In the genomic region with DNA sequence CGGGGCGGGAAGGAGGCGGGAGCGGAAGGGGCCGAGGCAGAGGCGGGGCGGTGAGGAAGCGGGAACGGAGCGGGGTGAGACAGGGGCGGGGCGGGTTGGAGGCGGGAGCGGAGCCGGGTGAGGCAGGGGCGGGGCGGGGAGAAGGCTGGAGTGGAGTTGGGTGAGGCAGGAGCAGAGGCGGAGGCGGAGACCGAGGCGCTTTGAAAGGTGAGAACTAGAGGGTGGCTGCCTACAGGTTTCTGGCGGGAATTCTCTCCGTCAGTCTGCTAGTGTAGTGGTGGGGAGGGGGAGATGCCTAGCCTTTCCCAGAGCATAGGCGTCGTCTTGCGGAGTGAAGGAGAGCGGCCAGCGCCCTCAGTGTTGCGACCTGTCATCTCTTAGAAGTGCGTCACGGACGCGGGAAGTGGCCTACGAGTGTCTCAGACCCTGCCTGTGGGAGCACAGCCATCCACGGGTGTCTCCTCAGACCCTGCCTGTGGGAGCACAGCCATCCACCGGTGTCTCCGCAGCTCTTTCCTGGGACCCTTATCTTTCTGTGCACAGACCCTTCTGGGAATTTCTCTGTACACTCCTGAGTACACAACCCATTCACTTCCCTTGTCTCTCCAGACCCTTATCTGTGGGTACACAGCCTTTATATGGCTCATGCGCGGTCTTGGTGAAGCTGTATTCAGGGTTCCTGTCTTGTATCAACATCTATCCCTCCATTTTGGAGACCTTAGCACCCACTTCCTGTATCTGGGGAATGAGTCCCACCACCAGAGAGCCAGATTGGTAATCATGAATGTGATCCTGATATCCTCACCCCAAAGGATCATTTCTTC, we compare ENCODE assay signal across 8 mouse cellular contexts. TPM values are rescaled to one million over a fixed set of nuclear protein-coding genes. Genes with fewer than 3 reads are reported as not detected.
A peak's percentile ranks its signal among the peaks of the same experiment; 100 is the strongest.
DNase-seq lines count a peak whose midpoint lies in the region; ATAC-seq lines count a peak whose summit lies in the region.

Ccdc82 (plus strand) TSS at position 141 of the 824 bp plus-strand sequence.

- peak within 1 kb of the TSS; percentile 94 for H3K4me2 ChIP-seq in heart, embryonic 13.5 days
- peak within 1 kb of the TSS; percentile 93 for H3K4me2 ChIP-seq in liver, embryonic 13.5 days
- peak within 1 kb of the TSS; percentile 87 for H3K4me2 ChIP-seq in stomach, embryonic 16.5 days (ENCODE audit: low read depth, low read length)

- peaks cover 25% of the 10 kb centered on the region for H3K4me1 ChIP-seq in heart, embryonic 13.5 days
- peaks cover 32% of the 10 kb centered on the region for H3K4me1 ChIP-seq in liver, embryonic 13.5 days (replicated peaks)
- peaks cover 18% of the 10 kb centered on the region for H3K4me1 ChIP-seq in stomach, embryonic 16.5 days (ENCODE audit: control insufficient read depth, insufficient read depth, low read length)

- peak within 1 kb of the TSS; percentile 73 for H3K4me3 ChIP-seq in heart, embryonic 13.5 days
- peak within 1 kb of the TSS; percentile 77 for H3K4me3 ChIP-seq in liver, embryonic 13.5 days (replicated peaks)
- peak within 1 kb of the TSS; percentile 72 for H3K4me3 ChIP-seq in stomach, embryonic 16.5 days (replicated peaks; ENCODE audit: low read length)

- peaks cover 1% of the 10 kb centered on the region; the same call in 1 of the 2 replicates for H3K36me3 ChIP-seq in heart, embryonic 13.5 days
- no peaks in the 10 kb centered on the region for H3K36me3 ChIP-seq in liver, embryonic 13.5 days
- no peaks in the 10 kb centered on the region for H3K36me3 ChIP-seq in stomach, embryonic 16.5 days (ENCODE audit: control insufficient read depth, insufficient read depth, low read length)

- 1% methylated on average over 29 of the region's 39 CpGs for WGBS in heart, embryonic 13.5 days
- under 1% methylated on average over 36 of the region's 39 CpGs for WGBS in liver, embryonic 13.5 days (ENCODE audit: insufficient replicate concordance)
- 2% methylated on average over 31 of the region's 39 CpGs for WGBS in stomach, embryonic 16.5 days

- peak within 1 kb of the TSS; percentile 90 for H3K9ac ChIP-seq in heart, embryonic 13.5 days
- peak within 1 kb of the TSS; percentile 83 for H3K9ac ChIP-seq in liver, embryonic 13.5 days
- peak within 1 kb of the TSS; percentile 89 for H3K9ac ChIP-seq in stomach, embryonic 16.5 days (ENCODE audit: low read length)

- peak within 1 kb of the TSS; percentile 85 for H3K27ac ChIP-seq in heart, embryonic 13.5 days (replicated peaks)
- peak within 1 kb of the TSS; percentile 90 for H3K27ac ChIP-seq in liver, embryonic 13.5 days
- peak within 1 kb of the TSS; percentile 89 for H3K27ac ChIP-seq in stomach, embryonic 16.5 days (ENCODE audit: low read length)

- no peaks in the 10 kb centered on the region for H3K27me3 ChIP-seq in heart, embryonic 13.5 days (replicated peaks)
- H3K27me3 ChIP-seq in liver, embryonic 13.5 days = no peaks in the 10 kb centered on the region
- H3K27me3 ChIP-seq in stomach, embryonic 16.5 days (ENCODE audit: control insufficient read depth, insufficient read depth, low read length) = no peaks in the 10 kb centered on the region

- peak; percentile 94 for DNase-seq in CD4-positive helper T cell, adult 2 months (ENCODE audit: low read depth, low spot score)
- peak; percentile 73 for DNase-seq in brain, embryonic 18.5 days (ENCODE audit: low read depth, low spot score)
- peak; percentile 94 for DNase-seq in kidney, postnatal 14 days
- peak; percentile 83 for DNase-seq in liver, embryonic 13.5 days
- peak; percentile 92 for DNase-seq in neural tube, embryonic 10.5 days (ENCODE audit: extremely low spot score, low spot score)

- H3K9me3 ChIP-seq in heart, embryonic 13.5 days = no peaks in the 10 kb centered on the region
- no peaks in the 10 kb centered on the region for H3K9me3 ChIP-seq in liver, embryonic 13.5 days (replicated peaks)
- H3K9me3 ChIP-seq in stomach, embryonic 16.5 days (replicated peaks; ENCODE audit: control insufficient read depth, low read length) = no peaks in the 10 kb centered on the region

- peak; percentile 99 for ATAC-seq in erythroid progenitor cell, adult 5-6 weeks (replicated peaks; ENCODE audit: low FRiP score, poor library complexity, severe bottlenecking)
- ATAC-seq in heart, embryonic 13.5 days (ENCODE audit: extremely low read depth, insufficient number of reproducible peaks, low FRiP score, low TSS enrichment) = peak; percentile 97
- ATAC-seq in liver, embryonic 13.5 days (ENCODE audit: low read depth) = peak; percentile 97
- ATAC-seq in stomach, embryonic 16.5 days (ENCODE audit: insufficient read depth, low FRiP score) = peak; percentile 100

RNA-seq across cellular contexts. Expression of gene Ccdc82, which starts in this region (rescaled TPM):
- total RNA-seq in erythroid progenitor cell, adult 5-6 weeks (2015; ENCODE audit: low replicate concordance) = 98.7 and 107 TPM in 2 replicates
- total RNA-seq in erythroid progenitor cell, adult 5-6 weeks (2017; ENCODE audit: low replicate concordance) = 107 and 139 TPM in 2 replicates
- 6.3 and 7.0 TPM in 2 replicates for polyA plus RNA-seq in heart, embryonic 13.5 days (2015; fragmentation: Nextera tagmentation; extraction: Ambion mirVana)
- polyA plus RNA-seq in liver, embryonic 13.5 days (2015; fragmentation: Nextera tagmentation; extraction: Ambion mirVana) = 9.5 and 12.3 TPM in 2 replicates
- polyA plus RNA-seq in stomach, embryonic 16.5 days (2015; fragmentation: Nextera tagmentation; extraction: Ambion mirVana) = 11.4 and 13.7 TPM in 2 replicates

Comparison
In these comparisons a context has a peak if more than half of its experiments do, and no peak if none do; other contexts are left out.
1. Peak in every context shown above with its lines: DNase-seq, ATAC-seq, H3K4me3 ChIP-seq and H3K27ac ChIP-seq.